Mouse (Mus musculus) heart, adult 18-20 months (tissue): ENCODE results near the gene Gm28053. TPM values are rescaled to one million over a fixed set of nuclear protein-coding genes. Genes with fewer than 3 reads are reported as not detected.

Experiments
- DNase-seq, 2 experiments: peaks; one replicate each; pipeline ENCODE4 v3.0.0; 2021 to 2022; ENCODE audit warnings: mixed read lengths in 1 of 2
- total RNA-seq, 2 experiments: library from RNA; stranded (reverse); gene quantifications; 2 replicates each; pipeline ENCODE4 v1.2.3; 2021

The Gm28053 gene
- total RNA-seq, 2 experiments from 2014 or later, result 3.8 to 4.0 TPM

DNA sequence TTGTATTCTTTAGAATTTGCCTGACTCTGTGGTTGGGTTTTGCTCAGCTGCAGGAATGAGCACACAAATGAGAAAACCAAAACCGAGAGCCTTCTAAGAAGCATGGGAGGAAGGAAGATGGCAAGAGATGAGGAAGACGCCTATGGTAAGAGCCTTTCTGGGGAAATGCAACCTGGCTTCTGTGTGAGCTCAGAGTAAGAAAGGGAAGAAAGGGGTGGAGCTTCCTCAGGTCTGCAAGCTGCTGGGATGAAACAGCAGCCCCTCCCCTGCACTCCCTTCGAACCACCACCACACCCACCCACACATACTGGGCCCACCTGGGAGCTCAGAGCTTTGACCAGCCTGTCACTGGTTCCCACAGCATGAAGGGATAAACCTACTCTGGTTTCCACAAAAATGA is 22.9 kb downstream of the Gm28053 start:
- DNase-seq, result no peak

DNA sequence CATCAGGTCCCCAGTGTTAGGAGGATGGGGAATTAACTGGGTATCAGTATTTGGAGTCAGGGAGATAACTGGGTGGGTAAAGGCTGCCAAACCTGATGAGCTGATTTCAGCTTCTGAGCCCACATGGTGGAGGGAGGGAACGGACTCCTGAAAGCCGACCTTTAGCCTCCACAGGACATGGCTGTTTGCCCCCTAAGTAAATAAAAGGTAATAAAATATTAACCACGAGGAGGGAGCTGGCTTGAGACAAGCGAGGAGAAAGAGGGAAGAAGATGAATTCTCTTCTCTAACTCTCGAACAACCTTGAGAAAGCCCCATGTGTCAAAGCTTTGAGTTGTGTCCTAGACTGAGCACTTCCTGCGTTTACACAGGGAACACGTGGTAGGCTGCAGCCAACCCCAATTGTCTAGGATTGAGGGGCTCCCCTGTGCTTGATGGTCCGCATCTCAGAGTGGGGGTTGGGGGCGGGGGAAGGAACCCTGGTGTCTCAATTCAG is 23.4 kb downstream of the Gm28053 start:
- DNase-seq, result no peak

DNA sequence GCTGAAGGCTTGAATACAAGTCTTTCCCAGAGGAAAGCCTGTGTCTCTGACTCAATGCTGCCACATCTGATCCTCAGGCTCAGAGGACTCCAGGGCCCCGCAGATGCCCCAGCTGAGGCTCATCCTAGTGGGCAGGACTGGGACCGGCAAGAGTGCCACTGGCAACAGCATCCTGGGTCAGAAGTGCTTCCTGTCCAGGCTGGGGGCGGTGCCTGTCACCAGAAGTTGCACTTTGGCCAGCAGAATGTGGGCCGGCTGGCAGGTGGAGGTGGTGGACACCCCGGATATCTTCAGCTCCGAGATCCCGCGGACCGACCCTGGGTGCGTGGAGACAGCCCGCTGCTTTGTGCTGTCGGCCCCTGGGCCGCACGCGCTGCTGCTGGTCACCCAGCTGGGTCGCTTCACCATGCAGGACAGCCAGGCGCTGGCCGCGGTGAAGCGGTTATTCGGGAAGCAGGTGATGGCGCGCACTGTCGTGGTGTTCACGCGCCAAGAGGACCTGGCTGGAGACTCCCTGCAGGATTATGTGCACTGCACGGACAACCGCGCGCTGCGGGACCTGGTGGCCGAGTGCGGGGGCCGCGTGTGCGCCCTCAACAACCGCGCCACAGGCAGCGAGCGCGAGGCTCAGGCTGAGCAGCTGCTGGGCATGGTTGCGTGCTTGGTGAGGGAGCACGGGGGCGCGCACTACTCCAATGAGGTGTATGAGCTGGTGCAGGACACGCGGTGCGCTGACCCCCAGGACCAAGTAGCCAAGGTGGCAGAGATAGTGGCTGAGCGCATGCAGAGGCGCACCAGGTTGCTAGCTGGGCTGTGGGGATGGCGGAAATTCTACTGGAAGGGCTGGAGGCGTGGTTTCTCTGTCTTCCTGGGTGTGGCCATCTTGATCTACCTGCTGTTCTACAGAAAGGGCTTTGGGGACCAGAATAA is 24.3 kb downstream of the Gm28053 start:
- no peak for DNase-seq

DNA sequence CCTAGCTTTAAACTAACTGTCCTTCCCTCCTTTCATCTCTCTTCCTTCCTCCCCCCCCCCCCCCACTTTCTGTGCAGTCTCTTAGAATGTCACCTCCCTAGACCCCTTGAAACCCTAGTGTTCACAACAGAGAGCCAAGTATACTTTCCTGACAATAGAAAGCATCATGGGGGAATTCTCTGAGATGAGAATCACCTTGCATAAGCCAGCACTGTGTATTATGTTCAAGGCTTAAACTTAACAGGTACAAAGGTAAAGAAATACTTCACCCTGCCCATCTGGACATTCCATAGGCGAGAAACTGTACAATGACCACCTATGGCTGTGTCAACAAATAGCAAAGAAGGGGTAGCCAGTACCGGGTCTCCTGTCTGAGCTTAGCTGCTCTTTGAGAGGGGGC is 27.1 kb downstream of the Gm28053 start:
- no peak for DNase-seq

DNA sequence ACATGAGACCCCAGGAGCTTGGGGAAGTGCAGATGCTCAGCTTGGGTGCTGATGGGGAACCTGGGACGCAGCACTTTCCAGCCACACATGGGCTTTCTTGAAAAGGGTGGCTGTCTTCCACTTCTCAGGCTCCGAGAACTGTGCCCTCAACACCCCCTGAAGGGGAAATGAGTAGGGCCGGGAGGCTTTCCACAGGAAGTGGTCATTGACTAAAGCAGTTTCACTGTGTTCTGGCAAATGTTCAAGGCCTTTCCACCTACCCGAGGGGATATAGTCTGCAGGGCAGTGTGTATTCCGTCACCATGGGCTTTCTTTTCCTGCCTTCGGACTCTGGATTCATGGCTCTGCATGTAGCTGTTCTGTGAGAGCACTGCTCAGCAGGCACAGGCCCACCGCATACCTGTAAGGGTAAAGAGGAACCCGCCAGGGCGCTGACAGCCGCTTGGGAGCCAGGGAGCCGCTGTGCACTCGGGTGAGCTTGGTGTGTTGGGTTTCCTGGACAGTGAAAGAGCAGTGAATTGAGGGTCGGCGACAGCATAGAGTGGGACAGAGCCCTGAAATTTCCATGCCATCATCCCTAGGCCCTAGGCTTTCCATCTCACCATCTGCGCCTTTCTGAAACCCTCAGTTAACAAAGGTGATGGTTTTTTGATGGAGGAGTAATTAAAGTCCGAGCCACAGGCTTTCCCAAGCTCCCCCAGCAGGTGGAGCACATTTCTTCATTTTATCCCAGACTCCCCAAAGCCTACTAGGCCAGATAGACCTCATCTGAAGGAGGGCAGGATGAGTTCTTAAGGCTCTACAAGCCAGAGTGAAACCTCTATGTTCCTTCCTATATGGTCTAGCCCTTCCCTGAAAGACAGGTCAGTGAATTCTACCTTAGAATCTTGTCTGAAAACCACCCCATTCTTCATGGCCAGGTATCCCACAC is 27.8 kb downstream of the Gm28053 start, which contains the start of gene Gimap5:
Gene Gimap5 (plus strand): TSS at position 239 of the 931 bp plus-strand sequence.
- DNase-seq, result peak; percentile 65 to 85

DNA sequence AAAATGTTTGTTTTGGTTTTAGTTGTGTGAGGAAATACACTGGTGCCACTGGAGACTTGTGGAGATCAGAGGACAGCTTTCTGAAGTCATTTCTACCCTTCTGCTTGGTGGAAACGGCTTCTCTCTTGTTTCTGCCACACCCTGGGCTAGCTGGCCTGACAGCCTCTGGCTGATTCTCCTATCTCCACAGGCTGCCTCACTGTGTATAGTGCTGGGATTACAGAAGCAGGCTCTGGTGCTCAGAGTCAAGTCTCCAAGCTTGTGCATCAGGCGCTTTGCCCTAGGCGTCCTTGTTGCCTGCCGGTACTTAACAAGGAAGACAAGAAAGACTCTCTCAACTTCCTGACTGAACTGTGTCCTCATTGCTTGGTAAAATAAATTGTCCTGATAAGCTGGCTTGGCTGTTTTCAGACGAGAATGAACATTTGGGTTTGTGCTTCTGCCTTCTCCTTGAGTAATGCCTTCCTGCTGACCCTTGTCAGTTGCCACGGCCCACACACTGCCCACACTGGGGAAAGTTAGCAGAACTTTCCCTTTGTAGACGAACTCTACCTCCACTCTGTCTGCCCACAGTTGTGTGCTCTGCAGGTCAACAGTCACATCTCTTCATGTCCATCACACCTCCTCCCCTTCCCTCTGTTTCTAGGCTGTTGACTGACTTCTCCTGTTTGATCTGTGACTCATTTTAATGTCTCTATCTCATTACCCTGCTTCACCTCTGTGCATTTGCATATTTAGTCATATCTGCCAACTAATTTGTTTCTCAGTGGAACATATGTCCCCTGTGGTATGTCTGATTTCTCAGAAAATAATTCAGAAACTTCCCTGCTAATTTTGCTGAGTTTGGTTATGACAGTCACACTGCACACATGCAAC is 28.9 kb downstream of the Gm28053 start:
- peak; percentile 28 to 41 for DNase-seq

DNA sequence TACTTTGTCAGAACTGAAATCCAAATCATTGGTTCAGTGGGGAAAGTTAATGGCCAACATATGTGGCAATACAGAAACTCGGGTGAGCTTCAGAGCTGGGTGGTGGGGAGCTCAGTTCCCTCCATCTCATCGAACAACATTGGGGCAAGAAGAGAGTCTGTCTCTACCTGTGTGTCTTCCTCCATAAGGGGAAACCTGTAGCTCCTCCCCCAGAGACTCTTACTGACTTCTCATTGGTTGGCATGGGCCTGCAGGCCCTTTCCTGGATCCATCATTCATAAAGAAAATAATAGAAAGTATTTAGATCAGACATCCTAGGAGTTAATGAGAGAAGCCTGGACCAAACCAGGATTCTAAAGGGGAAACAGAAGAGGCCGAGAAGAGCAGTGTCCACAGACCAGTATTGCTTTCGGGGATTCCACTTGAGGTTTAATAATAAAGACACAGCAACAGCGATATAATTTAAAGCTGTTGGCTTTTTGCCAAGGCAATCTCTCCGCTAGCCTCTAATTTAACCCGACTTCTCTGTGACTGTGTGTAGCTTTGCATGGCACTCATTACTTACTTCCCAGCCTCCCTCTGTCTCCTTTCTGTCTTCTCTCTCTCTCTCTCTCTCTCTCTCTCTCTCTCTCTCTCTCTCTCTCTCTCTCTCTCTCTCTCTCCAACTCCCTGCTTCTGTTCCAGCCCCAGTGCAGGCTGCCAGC is 45.3 kb downstream of the Gm28053 start:
- no peak for DNase-seq

DNA sequence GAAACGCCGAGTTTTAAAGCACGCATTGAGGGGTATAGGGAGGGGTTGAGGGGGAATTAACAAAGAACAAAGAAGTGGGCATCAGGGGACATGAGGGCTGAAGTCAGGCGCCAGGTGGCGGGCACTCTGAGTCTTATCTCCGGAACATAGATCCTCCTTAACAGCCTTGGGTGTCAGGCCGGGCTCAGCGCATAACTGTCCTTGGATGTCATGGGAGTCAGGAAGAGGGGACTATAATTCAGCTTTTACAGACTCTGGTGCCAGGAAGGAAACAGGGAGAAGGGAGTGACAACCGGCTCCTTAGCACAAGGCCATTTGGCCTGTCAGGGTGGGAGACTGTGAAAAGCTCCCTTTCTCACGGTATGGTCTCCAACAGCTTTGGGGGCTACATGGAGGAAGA is 46.1 kb downstream of the Gm28053 start:
- no peak for DNase-seq

DNA sequence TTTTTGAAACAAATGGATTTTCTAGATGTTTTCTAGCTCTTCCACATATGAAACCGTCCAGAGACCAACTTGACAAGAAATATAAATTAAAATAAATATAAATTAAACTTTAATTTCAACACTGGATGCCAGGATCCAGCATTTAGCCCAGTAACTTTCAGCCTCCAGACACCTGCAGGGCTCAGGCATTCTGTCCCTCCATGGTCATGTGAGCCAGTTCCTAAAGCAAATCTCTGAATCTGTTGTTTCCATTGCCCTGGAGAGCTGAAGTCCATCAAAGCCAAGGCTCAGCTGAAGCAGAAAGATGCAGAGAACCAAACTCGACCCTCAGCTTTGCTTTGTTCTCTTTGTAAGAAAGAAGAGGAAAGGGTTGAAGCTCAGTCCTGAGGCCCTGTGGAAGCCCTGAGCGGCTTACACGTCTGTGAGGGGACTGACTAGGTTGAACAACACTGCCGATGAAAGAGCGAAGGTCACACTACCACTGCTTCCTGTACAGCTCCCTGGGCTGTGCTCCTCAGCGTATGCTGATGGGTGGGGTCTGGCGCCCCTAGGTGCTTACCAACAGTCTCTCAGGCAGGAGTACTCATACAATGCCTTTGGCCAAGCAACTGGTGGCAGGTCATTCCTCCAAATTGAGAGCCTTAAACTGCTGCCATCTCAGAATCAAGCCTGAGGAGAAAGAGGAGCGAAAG is 49.9 kb downstream of the Gm28053 start:
- no peak for DNase-seq

DNA sequence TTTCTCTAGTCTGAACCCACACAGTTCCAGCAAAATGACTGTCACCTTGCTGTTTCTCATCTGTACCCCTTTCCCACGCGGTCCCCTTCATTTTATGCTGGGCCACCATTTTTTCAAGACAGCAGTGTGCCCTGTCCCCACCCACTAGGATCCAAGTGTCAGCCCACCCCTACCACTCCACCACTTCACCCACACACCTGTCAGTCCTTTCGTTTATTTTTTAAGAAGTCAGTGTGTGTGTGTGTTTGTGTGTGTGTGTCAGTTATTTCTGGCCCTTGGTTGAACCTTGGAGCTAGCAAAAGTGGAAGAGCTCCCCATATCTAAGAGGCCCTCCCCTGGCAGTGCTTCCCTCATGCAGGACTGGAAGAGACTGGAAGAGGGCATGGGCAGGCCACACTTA is 50.5 kb downstream of the Gm28053 start:
- no peak for DNase-seq

DNA sequence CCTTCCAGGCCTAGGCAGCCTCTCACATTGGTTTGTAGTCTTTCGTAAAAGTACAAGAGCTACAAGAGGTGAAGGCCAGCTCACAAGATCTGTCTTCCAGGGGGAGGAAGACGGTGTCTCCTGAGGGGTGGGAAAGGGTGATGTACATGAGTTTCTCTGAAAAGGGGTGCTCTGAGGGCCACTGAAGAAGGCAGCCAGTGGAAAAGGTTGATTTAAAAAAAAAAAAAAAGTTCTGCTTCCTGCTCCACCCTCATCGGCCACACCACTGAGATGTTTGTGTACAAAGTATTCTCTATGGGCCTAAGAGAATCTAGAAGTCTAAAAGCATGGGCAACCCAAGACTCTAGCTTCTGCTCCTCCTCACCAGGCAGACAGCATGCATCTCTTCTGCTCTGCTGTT is 52.3 kb downstream of the Gm28053 start, which contains the start of gene Gimap3:
Gene Gimap3 (minus strand): TSS at position 156 of the 400 bp plus-strand sequence.
- no peak for DNase-seq

DNA sequence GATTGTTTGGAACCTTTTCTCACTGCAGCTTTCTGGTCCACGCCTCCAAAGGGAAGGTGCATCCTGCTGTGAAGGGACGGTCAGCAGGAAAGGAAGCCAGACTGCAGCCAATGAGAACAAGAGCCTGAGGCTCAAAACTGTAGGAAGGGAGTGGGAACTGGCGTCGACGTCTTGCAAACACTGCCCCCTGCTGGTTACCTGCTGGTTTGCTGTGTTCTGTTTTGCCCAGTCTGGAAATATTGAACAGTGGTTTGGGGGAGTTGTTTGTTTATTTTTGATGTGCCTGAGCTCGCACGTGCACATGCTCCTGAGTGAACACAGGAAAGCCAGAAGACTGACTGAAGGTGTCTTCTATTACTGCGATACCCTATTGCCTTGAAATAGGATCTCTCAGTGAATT is 53.6 kb downstream of the Gm28053 start:
- DNase-seq, result peak; percentile 83 to 91

DNA sequence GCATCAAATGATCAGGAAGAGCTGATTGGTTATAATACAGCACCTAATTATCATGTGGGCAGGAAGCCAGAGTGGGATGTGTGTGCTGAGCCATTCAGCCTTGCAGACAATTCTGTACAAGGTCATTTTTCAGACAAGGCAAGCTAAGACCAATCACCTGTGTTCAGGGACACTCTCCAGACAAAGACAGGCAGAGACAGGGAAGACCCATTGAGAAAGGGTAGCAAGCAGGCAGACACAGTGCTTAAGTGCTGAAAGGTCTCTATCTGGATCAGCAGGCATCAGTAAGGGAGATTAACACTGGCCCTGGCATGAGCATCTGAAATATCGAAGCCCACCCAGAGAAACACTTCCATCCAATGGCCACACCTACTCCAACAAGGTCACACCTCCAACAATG is 66.0 kb downstream of the Gm28053 start:
- no peak for DNase-seq

DNA sequence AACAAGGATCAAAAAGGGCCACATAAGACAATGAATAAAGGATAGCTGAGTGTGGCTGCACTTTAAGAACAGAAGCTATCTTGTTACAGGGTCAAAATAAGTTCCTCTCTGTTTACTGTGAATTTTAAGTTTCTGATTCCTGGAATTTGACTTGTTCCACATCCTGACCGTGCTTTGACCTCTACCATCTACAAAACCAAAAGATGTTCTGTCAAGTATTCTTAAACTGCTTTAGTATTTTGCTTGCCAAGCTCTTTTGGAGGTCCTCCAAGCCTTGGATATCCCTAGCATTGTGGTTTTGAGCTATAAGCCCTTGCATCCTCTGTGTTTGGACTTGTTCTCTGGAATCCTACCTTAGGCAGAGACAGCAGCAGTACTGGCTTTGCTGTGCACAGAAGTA is 66.8 kb downstream of the Gm28053 start:
- DNase-seq, result peak; percentile 41 to 51

DNA sequence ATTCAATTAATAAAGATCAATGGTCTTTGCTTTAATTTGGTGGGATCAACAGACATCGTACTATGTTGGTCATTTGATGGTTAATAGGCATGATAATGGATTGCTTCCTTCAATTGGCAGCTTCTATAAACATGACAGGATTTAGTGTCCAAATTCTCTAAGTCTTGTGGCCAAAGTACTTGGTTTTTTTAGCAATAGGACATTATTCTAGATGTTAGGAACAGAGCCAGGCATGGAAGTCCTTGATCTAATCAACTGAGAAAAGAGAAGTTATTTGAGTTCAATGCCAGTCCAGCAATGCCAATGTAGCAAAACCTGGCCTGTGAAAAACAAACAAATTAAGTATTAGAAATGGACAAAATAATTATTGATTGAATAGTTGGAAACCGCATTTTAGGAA is 67.2 kb downstream of the Gm28053 start:
- DNase-seq, result no peak

DNA sequence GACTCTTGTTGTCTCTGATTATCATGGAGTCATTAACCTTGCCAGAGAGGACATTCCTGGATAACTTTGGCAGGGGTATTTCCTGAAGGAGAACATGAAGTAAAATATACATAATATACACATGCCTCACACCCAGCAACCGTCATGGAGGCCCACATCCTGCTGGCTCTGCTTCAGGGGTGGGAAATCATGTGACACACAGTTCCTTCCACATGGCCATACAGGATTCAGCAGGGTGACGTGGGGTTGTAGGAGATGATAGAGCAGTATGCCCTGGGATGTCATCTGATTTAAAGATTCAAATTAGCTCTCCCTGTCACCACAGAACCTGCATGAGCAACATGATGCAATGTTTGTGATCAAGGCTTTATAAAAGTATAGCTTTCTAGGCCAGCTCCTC is 69.5 kb downstream of the Gm28053 start:
- DNase-seq, result no peak

DNA sequence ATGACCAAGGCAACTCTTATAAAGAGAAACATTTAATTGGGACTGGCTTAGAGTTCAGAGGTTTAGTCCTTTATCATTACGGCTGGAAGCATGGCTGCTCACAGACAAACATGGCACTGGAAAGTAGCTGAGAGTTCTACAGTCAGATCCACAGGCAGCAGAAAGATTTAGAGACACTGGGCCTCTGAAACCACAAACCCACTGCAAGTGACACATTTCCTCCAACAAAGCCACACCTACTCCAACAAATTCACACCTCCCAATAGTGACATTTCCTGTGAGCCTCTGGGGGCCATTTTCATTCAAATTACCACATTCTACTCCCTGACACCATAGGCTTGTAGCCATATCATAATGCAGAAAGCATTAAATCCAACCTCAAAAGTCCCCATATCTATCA is 83.5 kb downstream of the Gm28053 start:
- DNase-seq, result no peak
